Mouse (Mus musculus): Measurements from ENCODE around the gene Cisd1.
A peak's percentile ranks its signal among the peaks of the same experiment; 100 is the strongest.

DNA sequence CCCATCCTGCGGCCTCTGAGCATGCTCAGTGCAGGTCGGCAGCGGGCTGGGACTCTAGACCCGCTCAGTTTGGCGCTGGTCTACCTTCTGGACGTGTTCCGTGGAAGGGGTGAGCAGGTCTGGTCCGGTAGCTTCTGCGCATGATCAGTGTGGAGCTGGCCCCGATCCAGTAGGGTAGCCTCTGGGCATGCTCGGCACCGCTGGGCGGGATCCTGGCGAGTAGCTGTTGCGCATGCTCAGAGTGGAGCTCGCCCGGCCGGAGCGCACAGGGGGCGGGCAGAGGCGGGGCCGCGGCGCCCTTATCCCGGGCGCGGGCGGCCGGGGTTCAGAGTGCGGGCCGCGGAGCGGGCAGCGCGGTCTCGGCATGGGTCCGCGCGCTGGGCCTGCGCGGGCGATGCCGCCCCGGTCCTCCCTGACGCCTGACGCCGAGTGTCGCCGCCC lies 2.8 kb upstream of the Cisd1 start, which contains the start of gene Ipmk:
- no peak for TF ChIP-seq CTCF (IDR thresholded peaks at IDR 0.05; ENCODE audit: extremely low read depth, insufficient read depth, low read length)
- TF ChIP-seq POLR2A (IDR thresholded peaks at IDR 0.05; ENCODE audit: extremely low read depth, insufficient read depth, low read length): peak; percentile 75

Data from cortical plate, adult 2 months (tissue).